Mouse (Mus musculus): Measurements from ENCODE around the gene Morn2.

Morn2 gene

DNA sequence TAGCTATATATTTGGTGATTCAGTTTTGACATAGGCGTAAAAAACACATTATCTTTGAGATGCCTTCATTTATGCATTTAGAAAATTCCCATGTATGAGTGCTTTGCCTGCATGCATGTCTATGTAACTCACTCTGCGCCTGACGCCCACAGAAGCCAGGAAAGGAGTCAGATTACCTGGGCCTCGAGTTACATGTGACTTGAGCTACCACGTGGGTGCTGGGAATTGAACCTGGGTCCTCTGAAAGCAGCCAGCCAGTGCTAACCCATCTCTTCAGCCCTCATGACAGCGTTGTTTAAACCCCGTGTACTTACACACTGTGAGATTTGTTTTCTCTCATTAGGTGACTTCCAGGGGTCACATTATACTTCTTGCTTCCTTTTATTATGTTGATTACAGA lies 34.5 kb downstream of the Morn2 start:
- no peak for DNase-seq

- DNase-seq: no peak
These were observed 35.5 kb downstream of the Morn2 start for GRCm38 (mm10) chr17:80325456-80325855.

DNA sequence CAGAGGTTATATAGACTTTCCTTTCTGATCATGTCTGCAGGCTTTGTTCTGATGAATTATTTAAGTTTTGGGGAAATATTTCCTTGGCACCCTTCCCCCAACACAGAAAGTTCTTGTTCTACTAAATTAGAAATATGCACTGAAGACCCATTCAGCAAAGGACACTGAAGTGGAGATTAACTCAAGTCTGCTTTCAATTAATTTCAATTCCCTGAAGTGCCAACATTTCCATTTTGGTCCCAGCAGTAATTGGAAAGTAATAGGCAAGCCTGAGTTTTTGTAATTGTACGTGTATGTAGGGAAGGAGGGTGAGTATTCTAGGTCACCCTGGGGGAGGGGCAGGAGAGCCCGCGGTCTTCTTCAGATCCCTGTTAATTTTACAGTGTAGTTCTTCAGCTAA lies 36.4 kb downstream of the Morn2 start:
- DNase-seq: no peak

- no peak for DNase-seq
These were observed 42.4 kb downstream of the Morn2 start for GRCm38 (mm10) chr17:80332386-80332785.

DNA sequence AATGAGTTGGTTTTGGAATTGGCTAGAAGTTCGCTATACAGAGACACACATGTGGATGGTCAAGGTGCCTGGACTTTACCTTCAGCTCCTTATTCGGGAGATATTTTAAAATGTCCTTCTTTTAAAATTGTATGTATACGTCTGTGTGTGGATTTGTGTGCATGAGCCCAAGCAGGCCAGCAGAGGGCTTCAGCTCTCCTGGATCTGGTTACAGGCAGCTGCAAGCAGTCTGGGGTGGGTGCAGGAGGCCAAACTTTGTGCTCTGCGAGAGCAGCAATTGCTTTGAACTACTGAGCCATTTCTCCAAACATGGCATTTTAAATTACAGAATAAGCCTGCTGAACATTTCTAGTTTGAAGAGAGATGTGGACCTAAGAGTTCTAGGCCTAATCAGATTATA lies 55.3 kb downstream of the Morn2 start:
- no peak for DNase-seq

GRCm38 (mm10) chr17:80346591-80347125 lies 56.7 kb downstream of the Morn2 start:
- DNase-seq: no peak

All from cerebellum, adult 9-10 months (tissue).